Mouse (Mus musculus): ENCODE measurements around the gene Mecom.
"Not testable (repeated sequence)": the region's sequence is repeated elsewhere in the genome, so short reads cannot be mapped to it uniquely, and the experiment has no call there.

Mecom gene

DNA sequence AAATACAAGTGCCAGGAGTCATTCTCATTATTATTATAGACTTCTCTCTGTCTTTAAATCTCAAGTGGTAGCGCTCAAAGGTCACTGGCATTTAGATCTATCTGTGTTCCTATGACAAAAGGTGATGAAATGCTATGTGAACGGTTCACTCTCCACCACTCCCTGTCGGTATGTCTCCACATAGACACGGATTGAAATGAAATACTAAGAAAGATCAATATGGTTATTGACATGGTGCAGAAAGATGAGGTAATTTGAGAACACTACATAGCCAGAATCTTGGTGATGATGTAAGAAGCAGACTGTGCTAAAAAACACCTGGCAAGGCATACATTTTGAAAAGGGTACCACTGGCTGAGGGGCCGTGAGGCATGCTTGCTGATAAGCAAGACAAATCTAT, 294.1 kb downstream of the Mecom start:
- DNase-seq (ENCODE audit: low read depth, low spot score): no peak

DNA sequence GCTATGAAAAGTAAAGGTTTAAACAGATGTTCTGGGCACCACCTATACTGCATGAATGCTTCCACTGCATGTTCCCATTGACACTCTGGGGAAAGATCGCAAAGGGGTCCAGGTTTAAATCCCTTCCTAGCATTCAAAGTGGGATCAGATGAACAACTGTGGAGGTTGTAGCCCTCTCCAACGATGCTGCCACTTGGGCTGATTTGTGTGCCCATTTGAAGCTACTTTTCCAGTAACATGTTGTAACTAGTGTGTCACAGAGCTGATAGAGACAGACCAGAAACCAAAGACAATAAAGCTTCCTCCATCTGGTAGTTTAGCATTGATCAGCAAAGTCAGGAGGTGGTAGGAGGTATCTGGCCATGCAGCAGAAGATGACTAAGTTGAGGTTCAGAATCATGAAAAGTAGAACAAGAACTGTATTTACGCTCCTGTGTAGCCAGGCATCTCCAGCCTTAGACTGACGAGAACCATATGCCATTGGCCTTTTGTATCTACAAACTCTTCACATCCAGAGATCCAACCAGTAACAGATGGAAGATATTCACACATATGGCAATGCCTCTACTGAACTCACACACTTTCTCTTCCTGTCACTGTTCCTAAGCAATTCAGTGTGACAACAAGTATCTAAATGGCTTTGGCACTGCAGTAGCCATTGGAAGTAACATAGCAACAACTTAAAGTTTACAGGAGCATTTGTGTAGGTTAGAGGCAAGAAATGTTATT, 299.0 kb downstream of the Mecom start:
- no peak for DNase-seq (ENCODE audit: low read depth, low spot score)

DNA sequence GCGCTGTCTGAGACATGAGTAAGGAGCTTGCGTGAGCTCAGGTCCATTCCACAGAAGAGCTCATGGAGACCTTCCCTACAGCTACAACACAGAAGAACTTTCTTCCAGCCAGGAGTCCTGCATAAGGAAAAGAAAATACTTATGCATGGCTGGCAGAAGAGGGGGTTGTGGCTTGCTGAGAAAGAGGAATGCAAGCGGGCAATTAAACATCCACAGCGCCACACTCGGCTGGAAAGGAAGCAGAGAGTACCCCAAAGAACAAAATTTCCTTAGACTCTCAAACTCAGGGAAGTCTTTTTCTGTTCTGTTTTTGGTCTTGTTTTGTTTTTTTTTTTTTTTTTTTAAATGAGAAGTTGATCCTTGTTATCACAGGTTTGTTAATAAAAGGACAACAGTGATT, 300.6 kb downstream of the Mecom start:
- no peak for DNase-seq (ENCODE audit: low read depth, low spot score)

DNA sequence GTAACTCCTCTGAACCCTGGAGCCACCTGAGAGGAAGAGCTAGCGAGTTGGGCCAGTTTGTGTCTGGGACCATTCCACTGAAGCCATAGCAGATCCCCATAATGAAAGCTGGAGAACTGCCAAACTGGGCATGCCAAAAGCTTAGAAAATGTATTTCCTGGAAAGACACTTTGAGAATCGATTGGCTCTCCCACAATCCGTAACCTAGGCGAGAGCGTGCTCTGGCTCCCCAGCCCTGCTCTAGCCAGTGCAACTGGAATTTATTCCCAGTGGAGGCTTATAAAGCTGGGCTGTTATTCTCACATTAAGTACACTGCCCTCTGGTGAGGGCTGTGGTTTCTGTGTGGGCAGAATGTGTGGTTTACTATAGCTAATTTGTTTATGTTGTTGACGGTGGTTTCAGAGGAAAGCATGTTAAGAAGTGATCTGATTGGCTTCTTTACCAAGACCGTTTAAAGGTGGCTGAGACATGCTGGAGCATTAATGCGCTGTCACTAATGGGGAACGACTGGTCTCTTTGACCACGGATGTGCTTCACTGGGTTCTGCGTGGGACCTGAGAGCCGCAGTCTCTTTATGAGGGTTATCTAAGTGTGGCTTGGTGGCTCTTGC, 301.3 kb downstream of the Mecom start:
- DNase-seq (ENCODE audit: low read depth, low spot score): no peak

DNA sequence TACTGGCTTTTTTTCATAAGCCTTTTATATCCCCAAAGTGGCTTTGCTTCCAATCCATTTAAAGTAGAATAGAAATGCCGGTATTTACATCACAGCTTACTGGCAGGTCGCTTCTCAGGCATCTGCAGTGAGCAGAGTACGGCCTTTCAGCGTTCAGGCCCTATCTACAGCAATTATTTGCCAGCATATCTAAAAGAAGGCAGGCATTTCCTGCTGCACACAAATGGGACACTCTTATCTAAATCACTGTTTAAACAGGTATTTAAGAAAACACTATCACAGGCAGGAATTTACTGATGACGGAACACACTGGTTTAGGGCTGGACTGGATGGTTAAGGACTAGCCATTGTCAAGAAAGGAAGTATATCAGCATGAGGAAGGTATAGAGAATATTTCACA, 301.9 kb downstream of the Mecom start:
- no peak for DNase-seq (ENCODE audit: low read depth, low spot score)

DNA sequence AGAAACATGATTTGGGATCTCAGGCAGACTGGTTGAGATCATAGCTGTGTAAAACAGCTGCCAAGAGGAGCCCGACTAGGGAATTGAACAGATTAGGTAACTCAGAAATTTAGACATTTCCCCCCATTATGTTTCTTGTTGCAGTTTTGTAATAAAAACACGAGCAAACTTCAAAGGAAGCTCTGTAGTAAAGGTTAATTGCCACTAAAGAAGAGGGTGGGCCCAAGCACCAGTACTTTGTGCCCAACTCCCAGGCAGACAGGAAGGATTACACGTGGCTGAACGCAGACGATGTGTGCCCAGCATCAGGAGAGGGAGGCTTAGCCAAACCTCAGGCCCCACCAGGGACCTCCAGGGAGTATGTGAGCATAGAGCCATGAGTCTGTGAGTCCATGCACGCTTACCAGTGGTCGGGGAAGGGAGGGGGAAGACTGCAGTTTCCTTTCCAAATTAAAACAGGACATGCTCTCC, 303.4 kb downstream of the Mecom start:
- no peak for DNase-seq (ENCODE audit: low read depth, low spot score)

DNA sequence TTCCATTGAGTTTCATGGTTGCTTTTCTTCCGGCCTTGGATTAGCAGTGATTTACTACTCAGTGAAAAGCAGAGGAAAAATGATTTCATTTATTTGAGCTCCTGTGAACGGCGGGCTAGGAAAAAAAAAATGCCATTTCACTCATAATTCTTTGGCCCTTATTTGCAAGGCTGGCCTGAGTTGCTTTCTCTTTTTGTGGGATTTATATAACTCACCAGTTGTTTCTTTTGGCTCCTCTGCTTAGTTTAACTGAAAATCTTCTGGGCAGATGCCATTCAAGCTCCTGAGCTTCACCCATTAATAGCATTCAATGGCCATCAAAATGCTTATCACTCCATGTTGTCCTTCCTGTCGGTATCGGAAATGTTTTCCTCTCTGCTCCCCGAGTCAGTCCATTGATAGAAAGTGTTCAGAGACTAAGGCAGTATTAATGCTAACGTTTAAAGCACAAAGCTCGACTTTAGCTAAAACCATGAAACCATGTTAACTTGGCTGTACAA, 304.0 kb downstream of the Mecom start:
- no peak for DNase-seq (ENCODE audit: low read depth, low spot score)

DNA sequence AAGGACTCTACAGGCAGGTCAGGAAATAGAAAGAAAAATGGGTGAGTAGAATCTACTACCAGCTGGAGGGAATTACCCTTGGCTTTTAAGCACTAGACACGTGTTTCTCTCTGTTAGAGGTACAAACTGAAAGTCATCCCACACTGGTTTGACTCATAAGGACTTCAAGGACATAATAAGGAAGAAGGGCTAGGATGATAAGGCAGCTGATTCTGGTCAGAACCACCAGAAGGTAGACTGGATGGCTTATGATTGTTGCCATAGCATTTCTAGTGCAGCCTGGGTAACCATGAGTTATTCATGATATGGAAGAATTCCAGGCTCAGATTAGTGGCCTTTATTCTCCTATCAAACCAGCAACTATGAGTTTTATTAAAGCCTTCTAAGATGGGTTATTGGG, 308.4 kb downstream of the Mecom start:
- DNase-seq (ENCODE audit: low read depth, low spot score): no peak

DNA sequence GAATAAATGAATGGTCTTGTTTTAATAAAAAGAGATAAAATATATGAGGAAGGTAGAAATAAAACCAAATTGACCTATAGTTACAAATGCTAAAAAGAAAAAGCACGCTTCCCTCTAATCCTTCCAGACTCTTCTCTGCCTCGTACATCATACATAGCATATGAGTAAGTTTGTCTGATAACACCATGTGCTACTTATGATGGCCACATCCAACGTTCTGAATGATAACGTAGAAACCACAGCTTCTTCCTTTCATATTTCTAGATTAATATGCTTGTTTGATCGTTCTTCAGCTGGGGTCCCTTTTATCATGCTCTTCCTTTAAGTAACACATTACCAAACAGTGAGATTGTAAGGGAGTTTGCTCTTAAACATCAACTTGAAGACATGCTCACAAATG, 310.3 kb downstream of the Mecom start:
- no peak for DNase-seq (ENCODE audit: low read depth, low spot score)

DNA sequence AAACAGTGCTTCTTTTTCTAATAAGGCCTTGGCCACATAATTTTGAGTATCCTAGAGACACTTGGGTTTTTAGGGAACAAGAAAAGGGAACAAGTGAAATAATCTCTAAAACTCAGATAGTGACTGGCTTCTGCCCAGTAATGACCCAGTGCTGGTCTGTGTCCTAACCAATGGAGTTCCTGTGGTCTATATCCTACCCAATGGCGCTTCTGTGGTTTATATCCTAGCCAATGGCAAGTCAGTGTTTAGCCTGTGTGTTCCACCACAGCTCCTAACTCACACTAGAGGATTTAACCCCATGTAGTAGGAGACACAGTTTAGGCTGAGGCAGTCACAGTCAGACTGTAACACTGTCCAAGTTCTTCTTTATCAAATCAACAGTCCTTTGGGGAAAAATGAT, 313.8 kb downstream of the Mecom start:
- no peak for DNase-seq (ENCODE audit: low read depth, low spot score)

DNA sequence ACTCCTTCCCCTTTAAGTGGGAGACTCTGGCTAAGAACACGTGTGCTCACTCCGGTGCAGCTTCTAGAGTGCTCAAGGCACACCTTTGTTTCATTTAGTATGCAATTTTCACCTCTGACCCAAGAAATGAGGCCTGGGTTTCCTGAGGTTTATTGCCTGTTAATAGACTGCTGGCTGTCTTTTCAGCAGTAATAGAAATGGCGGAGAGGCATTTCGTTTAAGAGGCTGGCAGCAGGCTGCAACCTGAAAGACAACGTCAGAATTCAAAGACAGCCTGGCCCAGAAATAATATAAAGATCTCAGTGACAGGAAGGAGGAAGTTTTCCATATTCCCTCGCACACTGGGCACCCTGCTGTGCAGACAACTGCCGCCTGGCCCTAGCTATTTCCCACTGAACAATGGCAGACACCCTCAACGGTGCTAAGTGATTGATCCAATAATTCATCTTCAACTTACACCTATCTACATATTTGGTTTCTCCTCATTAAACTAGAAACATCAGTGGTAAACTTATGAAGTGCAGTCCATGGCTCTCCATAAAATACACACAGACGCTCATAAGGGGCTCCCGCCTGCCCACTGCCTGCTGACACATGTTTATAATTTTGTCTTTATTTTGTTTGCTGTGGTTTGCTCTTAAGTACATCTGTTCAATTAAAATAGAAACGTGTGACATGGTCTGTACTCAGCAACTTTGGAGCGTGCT, 319.7 kb downstream of the Mecom start:
- DNase-seq (ENCODE audit: low read depth, low spot score): no peak

DNA sequence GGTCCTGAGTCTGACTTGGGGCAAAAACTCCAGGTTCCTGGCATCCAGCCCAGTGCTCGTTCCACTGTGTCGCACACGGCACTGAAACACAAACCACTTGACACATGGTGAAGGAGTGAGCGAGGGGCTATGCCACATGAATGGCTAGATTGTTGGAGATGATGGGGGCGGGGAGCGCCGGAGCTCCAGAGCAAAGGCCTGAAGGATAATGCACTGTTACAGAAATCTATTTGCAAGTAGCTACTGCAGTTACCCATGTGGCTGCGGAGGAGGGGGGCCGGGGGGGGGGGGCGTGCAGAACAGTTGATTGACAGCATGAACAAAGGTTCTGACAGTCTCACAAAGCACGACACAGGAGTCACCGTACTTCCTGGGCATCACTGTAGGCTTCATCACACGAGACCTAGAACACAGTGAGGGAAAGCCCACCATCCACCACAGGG, 320.9 kb downstream of the Mecom start:
- no peak for DNase-seq (ENCODE audit: low read depth, low spot score)

DNA sequence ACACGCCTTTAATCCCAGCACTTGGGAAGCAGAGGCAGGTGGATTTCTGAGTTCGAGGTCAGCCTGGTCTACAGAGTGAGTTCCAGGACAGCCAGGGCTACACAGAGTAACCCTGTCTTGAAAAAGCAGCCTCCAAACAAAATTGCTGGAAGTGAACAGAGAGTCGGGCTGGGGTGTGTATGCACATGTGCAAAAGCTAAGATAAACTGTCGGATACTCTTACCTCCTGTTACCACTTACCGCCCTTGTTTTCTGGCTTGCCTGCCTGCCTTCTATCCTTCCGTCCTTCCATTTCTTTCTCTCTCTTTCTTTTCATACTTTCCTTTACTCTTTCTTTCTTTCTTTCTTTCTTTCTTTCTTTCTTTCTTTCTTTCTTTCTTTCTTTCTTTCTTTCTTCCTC, 322.6 kb downstream of the Mecom start:
- not testable (repeated sequence) for DNase-seq (ENCODE audit: low read depth, low spot score)

DNA sequence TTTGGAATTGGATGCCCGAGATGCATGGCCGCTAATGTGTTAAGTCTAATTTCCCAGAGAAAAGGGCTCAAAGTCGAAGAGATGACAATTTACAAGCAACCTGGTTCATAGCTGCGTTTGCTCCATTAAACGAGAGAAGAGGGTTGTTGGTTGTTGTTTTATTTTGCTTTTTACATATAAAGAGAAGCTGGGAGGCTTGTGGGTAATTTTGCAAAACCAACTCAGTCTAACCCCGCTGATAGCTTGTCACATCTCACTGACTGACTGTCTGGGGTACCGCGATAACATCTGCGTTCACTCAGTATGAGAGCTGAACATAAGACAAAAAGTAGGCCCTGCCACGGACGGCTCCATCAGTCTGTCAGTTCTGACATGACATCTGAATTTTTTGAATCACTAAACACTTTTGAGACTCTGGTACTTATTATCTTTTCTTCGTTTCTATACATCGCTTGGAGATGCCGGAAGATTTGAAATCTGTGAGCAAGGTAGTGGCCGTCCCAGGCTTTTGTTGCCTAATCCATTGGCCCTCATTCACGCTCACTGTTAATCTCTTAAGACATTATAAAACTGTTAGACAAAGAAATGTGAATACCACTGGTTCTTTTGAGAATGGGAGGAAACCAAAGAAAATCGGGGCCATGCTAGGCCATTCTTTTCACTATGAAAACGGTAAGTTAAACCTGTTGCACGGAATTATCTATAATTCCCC, 327.0 kb downstream of the Mecom start:
- no peak for DNase-seq (ENCODE audit: low read depth, low spot score)

DNA sequence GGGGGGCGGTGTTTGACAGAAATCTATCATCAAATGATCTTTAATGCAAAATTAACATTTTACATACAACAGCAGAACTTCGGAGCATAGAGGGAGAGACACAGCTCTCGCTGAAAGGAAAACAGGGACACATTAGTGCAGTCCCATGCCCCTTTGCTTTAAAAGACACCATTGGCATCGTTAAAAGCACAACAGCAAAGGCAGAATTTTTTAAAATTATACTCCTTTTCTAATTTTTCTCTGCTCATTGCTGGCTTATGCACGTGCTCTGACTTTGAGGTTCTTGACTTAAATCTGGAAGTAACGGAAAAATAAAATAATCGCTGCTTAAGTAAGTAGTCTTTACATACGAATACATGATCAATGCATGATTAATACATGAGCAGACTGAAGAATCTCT, 327.9 kb downstream of the Mecom start:
- no peak for DNase-seq (ENCODE audit: low read depth, low spot score)

DNA sequence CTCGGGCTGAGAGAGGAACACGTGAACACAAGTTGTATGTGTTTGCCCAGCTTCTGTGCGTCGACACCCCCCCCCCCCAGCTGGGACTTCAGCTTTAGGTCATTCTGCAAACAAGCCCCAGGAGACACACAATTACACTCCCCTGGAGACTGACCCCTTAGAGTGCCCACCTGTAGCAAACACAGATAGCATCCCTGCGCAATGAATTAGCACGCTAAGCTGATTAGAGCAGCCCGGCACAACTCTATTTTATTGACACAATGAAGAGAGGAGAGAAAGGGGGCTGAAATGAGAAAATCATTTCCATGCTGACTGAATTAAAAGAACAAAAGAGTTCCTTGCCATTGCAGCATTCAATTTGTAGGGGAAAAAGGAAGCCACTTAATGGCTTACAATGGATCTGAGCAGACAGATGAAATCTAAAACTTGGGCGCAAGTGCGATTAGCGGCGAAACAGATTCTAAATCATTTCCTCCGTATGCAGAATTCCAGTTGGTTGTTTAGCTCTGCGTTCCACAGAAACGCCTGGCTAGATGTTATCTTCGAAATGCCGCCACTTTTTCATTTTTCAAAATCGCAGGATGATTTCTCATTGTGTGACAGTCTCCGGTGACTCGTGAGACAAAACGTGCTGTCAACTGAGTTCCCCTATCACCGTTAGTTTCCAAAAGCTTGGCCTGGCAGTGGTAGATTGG, 328.5 kb downstream of the Mecom start:
- DNase-seq (ENCODE audit: low read depth, low spot score): no peak

DNA sequence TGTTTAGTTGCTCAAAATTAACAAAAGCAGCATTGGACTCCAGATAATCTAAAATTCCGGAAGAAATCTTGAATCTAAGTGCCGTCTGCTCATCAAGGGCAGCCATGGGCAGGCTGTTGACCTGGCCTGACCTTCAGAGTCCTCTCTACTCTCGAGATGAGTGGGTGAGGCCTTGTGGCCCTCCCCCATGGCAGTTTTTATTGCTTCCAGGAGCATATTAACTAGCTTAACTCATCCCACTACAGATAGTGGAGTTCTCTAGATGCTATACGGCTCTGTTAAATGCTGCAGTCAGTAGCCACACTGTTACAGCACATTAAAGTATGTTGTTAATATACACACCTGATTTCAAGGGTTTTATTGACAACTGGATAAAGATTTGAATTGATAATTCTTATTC, 333.2 kb downstream of the Mecom start:
- DNase-seq (ENCODE audit: low read depth, low spot score): no peak

DNA sequence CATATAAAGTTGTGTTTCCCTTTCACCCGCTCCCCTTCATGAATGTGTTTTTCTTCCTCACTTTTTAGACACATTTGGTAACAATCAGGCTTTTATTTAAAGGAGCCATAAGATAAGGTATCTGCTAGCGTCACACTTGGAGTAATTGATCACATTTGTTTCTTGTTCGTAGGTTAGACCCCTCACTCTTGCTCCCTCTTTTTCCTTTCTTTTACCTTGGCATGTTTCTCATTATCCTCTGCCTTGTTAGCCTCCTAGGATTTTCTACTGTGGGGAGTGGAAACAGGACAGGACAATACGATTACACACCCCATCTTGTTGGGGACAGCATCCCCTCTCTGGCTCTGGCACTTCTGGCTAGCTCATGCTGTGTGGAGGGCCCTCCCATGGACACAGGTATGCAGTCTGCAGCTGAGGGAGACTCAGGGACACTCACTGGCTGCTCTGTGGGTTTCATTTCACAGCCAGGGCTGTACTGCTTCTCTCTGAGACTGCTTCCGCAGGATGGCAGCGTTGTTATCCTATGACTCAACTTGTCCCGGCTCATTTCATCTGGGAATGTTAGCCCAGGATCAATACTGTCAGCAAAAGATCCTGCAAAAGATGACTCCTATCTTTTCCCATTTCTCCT, 334.2 kb downstream of the Mecom start:
- no peak for DNase-seq (ENCODE audit: low read depth, low spot score)

DNA sequence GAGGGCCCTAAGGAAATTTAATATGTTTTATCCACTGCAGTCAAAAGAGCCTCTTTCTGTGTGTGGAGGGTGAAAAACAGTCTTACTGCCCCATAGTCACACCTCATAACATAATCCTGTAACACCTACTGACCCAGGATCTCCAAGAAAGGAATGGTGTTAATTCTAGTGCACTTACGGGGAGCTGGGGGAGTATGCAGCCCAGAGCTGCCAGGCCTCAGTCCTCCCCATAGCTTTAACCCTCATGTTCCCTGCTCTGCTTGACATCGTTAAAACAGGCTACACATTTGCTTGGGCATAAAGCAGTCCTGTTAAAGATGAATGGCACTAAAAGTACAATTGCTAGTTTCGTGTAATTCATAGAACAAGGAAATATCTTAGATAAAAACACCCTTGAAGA, 335.0 kb downstream of the Mecom start:
- no peak for DNase-seq (ENCODE audit: low read depth, low spot score)

DNA sequence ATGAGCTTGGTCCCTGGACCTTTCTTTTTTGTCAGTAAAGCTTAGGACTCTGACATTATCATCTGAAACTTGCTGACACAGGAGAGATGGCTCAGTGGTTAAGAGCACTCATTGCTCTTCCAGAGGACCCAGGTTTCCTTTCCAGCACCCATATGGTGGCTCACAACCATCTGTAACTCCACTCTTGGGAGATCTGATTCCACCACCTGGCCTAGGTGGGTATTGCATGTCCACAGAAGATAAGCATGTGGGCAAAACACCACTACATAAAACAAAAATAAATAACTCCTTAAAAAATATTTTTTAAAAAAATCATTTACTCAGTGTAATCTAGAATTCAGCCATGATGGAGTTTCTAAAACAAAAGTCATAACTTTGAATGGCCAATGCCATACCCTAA, 338.7 kb downstream of the Mecom start:
- DNase-seq (ENCODE audit: low read depth, low spot score): no peak

DNA sequence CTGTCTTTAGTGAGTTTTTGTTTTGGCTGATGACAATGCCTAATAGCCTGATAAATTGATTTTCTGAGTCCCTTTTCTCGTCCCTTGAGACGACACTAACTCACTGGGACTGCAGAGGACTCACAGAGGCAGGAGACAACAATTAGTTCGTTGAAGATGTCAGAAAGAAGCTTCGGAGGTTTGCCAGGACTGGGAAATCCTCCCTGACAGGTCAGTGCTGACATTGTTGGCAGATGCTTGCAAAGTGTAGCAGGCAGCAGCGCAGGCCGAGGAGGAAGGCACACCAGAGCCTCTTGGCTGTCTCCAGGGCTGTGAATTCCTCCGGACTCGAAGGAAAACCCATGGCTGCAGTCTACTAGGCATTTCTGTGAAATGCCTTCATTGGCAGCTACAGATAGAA, 339.9 kb downstream of the Mecom start:
- DNase-seq (ENCODE audit: low read depth, low spot score): no peak

All from retina, adult 2 months (tissue).